Mouse (Mus musculus): Measurements from ENCODE around the gene Sorcs3. TPM values are rescaled to one million over a fixed set of nuclear protein-coding genes. Genes with fewer than 3 reads are reported as not detected.

Gene Sorcs3
- polyA plus RNA-seq, 1 experiment from 2014 or later = 0.90 TPM

- H3K36me3 ChIP-seq = no peaks in the 10 kb centered on the region
- no peak overlapping the region for H3K4me2 ChIP-seq
- ATAC-seq (ENCODE audit: insufficient read depth, low FRiP score, low read depth) = no peak
- no peaks in the 10 kb centered on the region for H3K9me3 ChIP-seq
- no peak overlapping the region for H3K4me3 ChIP-seq (replicated peaks)
- H3K9ac ChIP-seq = no peak overlapping the region
- H3K27ac ChIP-seq = no peak overlapping the region
- H3K27me3 ChIP-seq (replicated peaks) = no peaks in the 10 kb centered on the region
- WGBS = 65% methylated on average over 5 of the region's 5 CpGs
- H3K4me1 ChIP-seq = no peaks in the 10 kb centered on the region
These were observed 614.9 kb downstream of the Sorcs3 start for GRCm38 (mm10) chr19:48820493-48821282.

GRCm38 (mm10) chr19:48821283-48821715, 615.5 kb downstream of the Sorcs3 start:
- no peak overlapping the region for H3K4me3 ChIP-seq (replicated peaks)
- 51% methylated on average over 3 of the region's 3 CpGs for WGBS
- H3K27me3 ChIP-seq (replicated peaks) = no peaks in the 10 kb centered on the region
- H3K9ac ChIP-seq = no peak overlapping the region
- no peak overlapping the region for H3K4me2 ChIP-seq
- H3K9me3 ChIP-seq = no peaks in the 10 kb centered on the region
- no peak for ATAC-seq (ENCODE audit: insufficient read depth, low FRiP score, low read depth)
- H3K4me1 ChIP-seq = no peaks in the 10 kb centered on the region
- H3K27ac ChIP-seq = no peak overlapping the region
- H3K36me3 ChIP-seq = no peaks in the 10 kb centered on the region

DNA sequence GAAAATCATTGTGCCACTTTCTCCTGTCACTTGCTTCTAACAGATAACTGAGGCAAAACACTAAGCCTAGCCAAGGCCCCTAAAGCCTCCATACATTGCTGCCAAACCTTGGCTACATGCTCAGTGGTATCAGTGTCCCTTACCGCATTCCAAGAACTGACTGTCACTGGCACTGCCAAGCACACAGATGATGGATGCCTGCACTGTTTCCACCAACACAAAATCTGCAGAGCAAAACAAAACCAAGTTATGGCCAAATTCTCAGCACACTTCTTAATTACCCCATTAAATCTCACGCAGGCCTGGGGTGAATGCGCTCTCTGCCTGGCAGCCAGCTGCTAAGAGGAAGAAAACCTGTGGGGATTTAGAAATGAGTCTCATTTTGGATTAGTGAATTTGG, 628.5 kb downstream of the Sorcs3 start:
- Histone ChIP-seq H3K9ac (no peak overlapping the region), H3K27me3 (replicated peaks) (no peaks in the 10 kb centered on the region), H3K4me3 (replicated peaks) (no peak overlapping the region), H3K27ac (no peak overlapping the region), H3K36me3 (no peaks in the 10 kb centered on the region), H3K4me2 (no peak overlapping the region), H3K9me3 (no peaks in the 10 kb centered on the region), H3K4me1 (no peaks in the 10 kb centered on the region)
- WGBS = 72% methylated on average over 3 of the region's 3 CpGs
- no peak for ATAC-seq (ENCODE audit: insufficient read depth, low FRiP score, low read depth)

GRCm38 (mm10) chr19:48839418-48839817, 633.6 kb downstream of the Sorcs3 start:
- WGBS = 69% methylated on average over 4 of the region's 4 CpGs
- H3K27me3 ChIP-seq (replicated peaks) = no peaks in the 10 kb centered on the region
- no peak for ATAC-seq (ENCODE audit: insufficient read depth, low FRiP score, low read depth)

GRCm38 (mm10) chr19:48847700-48848099, 641.9 kb downstream of the Sorcs3 start:
- Histone ChIP-seq H3K4me3 (replicated peaks) (no peak overlapping the region), H3K4me2 (no peak overlapping the region), H3K27ac (no peak overlapping the region), H3K9me3 (no peaks in the 10 kb centered on the region), H3K36me3 (no peaks in the 10 kb centered on the region), H3K9ac (no peak overlapping the region), H3K27me3 (replicated peaks) (no peaks in the 10 kb centered on the region), H3K4me1 (no peaks in the 10 kb centered on the region)
- 85% methylated on average over 3 of the region's 3 CpGs for WGBS
- ATAC-seq (ENCODE audit: insufficient read depth, low FRiP score, low read depth) = no peak

More at GRCm38 (mm10) chr19:48839418-48839817, 633.6 kb downstream of the Sorcs3 start:
- H3K9ac ChIP-seq = no peak overlapping the region
- no peaks in the 10 kb centered on the region for H3K36me3 ChIP-seq
- no peaks in the 10 kb centered on the region for H3K9me3 ChIP-seq
- no peak overlapping the region for H3K4me2 ChIP-seq
- H3K27ac ChIP-seq = no peak overlapping the region
- H3K4me1 ChIP-seq = no peaks in the 10 kb centered on the region
- H3K4me3 ChIP-seq (replicated peaks) = no peak overlapping the region

DNA sequence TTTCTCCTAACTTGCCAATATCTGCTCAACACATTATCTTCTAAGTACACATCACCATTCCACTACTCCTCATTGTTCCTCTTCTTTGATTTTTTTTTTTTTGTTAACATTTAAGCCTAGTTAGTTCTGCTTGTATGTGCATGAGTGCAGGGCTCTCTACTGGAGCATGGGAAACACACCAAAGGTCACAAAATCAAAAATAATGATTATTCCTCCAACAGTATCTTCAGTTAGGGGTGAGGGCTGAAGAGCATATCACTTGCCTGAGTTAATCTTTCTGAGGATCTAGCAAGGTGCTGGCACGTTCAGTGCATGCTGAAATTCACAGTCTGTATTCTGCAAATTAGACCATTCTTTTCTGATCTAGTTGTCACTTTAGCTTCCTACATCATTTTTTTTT, 644.6 kb downstream of the Sorcs3 start:
- Histone ChIP-seq H3K9me3 (no peaks in the 10 kb centered on the region), H3K27me3 (replicated peaks) (no peaks in the 10 kb centered on the region), H3K27ac (no peak overlapping the region), H3K4me1 (no peaks in the 10 kb centered on the region), H3K36me3 (no peaks in the 10 kb centered on the region), H3K9ac (no peak overlapping the region), H3K4me3 (replicated peaks) (no peak overlapping the region), H3K4me2 (no peak overlapping the region)
- 78% methylated on average over 1 of the region's 1 CpGs for whole genome bisulfite sequencing
- ATAC-seq (ENCODE audit: insufficient read depth, low FRiP score, low read depth) = no peak

Measured in stomach, embryonic 15.5 days (tissue).